Mouse (Mus musculus) layer of hippocampus, postnatal 25 days (tissue): ENCODE results near the gene Nek10. TPM values are rescaled to one million over a fixed set of nuclear protein-coding genes. Genes with fewer than 3 reads are reported as not detected.
A peak's percentile ranks its signal among the peaks of the same experiment; 100 is the strongest.
"Not testable (repeated sequence)": the region's sequence is repeated elsewhere in the genome, so short reads cannot be mapped to it uniquely, and the experiment has no call there.

Experiments used
- DNase-seq, 2 experiments: peaks; one replicate each; pipeline ENCODE4 v3.0.0; 2022; ENCODE audit warnings: mixed read lengths in 2 of 2, low spot score in 1 of 2; ENCODE audit errors: extremely low spot score in 1 of 2
- total RNA-seq, 2 experiments: library from RNA; stranded (reverse); gene quantifications; 2 replicates each; pipeline ENCODE4 v1.2.3; 2021

Nek10 gene
- total RNA-seq = 1 to 10 TPM; 3.4 to 4.3 TPM

DNA sequence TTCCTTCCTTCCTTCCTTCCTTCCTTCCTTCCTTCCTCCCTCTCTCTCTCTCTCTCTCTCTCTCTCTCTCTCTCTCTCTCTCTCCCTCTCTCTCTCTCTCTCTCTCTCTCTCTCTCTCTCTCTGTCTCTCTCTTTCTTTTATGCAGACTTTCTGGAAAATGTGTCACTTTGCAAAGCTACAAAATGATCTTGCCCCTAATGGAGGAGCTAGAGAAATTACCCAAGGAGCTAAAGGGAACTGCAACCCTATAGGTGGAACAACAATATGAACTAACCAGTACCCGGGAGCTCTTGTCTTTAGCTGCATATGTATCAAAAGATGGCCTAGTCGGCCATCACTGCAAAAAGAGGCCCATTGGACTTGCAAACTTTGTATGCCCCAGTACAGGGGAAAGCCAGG is at the start of gene Nek10:
Gene Nek10, plus strand, starts transcription at position 301 of the 400 bp plus-strand sequence.
- not testable (repeated sequence) for DNase-seq

GRCm38 (mm10) chr14:14781169-14781568 is 22.0 kb upstream of the Nek10 start:
- DNase-seq = no peak

GRCm38 (mm10) chr14:14784223-14784622 is 19.0 kb upstream of the Nek10 start:
- no peak for DNase-seq

DNA sequence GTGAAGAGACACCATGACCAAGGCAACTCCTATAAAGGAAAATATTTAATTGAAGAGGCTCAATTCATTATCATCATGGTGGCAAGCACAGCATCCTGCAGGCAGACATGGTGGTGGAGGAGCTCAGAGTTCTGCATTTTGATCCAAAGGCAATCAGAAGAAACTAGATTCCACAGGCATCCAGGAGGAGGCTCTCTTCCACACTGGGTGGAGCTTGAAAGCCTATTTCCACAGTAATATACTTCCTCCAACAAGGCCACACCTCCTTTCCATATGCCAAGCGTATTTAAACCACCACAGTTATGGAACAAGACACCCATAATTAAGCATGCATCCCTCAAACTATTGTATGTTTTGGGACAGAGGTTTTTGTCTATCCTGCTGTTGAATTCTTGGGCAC is 16.2 kb upstream of the Nek10 start:
- no peak for DNase-seq

- DNase-seq = no peak
Measured at GRCm38 (mm10) chr14:14789840-14790470, 13.3 kb upstream of the Nek10 start.

- no peak for DNase-seq
Measured at GRCm38 (mm10) chr14:14799861-14800260, 3.4 kb upstream of the Nek10 start.

DNA sequence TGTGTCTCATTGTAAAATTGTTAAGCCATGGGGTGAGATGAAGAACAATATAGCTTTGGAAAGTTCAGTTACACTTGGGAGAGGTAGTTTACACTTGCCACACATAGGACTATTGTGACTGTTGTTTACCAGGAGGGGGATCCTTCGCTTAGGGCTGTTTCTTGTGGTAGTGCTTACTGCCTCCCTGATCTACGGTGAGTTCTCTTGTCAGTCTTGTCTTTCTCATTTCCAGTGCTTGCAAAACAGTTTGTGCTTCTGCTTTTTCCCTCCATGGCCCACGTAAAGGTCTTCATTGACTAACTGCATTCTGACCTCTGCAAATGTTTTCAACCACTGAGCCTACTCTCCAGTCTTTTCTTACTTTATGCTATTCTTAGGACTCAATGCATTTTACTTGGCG is 2.9 kb upstream of the Nek10 start:
- no peak for DNase-seq

GRCm38 (mm10) chr14:14800810-14801209 is 2.4 kb upstream of the Nek10 start:
- no peak for DNase-seq

GRCm38 (mm10) chr14:14803921-14804517 is 804 bp downstream of the Nek10 start:
- DNase-seq = peak; percentile 12 to 26

DNA sequence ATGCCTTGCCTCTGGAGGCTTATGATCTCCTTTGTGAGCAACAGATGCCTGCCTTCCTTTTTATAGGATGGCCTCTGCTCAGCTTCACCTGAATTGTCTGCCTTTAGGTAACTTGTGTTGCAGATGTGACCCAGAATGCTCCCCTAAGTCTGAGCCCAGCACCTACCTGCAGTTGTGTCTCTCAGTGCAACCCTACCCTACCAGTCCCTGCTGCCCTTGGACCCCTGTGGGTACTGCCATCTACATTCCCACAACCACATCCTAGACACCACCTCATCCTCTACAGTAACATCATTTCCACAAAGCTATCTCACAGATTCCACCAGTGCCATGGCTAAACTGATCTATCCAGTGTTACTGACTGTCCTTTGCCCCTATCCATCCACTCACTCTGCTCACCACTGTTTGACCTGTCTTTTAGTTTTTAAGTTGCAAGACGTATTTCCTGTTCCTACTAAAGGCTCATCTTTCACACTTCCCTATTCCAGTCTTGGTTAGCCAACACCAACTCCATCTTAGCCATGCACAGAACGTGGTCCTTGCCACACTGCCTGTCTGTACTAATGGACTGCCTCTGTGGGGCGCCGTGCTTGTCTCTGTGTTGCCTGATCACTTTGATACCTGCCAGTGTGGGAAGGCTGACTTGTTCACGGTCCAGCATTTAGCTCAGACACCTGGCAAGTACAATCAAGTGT is 1.4 kb downstream of the Nek10 start:
- DNase-seq = no peak

DNA sequence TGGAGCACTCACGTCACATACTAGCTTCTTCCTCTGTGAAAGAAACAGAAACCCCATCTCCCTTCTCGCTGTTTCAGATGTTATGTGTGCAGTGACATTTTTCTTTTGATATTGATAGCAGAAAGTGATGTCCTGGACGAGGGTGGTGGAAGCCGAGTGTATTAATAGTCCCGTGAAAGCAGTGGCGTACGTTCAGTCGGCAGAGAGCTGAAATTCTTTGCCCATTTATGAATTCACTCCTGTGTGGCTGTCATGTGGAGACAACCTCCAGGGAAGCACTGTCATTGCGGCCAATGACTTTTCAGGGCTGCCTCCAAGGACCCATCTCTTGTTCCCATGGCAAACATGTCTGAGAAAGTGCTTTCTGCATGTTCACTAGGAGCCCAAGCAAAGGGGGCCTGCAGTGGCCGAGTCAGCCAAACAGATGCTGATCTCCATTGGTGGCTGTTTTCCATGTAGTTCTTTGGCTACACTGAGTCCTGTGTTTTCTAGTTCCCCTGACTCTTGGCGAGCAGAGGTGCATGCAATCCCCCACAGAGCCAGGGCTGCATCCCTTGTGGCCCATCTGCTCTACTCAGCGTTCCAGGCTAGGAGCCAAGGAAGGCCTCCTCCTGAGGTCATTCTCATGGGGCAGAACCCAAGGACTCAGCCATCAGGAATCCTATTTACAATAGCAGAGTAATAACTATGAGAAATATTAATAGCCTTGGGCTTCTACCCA is 29.5 kb downstream of the Nek10 start:
- peak; percentile 22 to 37 for DNase-seq

- DNase-seq = no peak
Measured at GRCm38 (mm10) chr14:14833498-14833897, 30.3 kb downstream of the Nek10 start.

GRCm38 (mm10) chr14:14834266-14834665 is 31.1 kb downstream of the Nek10 start:
- DNase-seq = peak in 1 of 2 experiments; percentile 28

DNA sequence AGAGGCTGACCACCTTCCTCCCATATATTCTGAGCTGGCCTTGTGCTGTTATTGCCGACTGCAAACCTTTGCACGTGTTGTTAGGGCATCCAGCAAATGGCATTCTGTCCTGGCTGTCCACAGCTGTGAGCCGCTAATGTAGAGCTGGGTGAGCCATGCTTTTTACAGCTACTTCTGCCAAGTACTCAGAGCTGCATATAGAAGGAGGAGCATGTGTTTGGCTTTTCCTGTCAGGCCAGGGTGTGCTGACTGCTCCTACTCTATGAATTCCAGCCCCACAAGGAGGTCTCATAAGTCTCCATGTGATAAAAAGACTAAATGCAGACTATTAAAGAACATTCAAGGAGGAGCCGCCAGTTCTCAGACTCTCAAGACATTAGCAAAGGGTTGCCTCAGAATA is 34.4 kb downstream of the Nek10 start:
- DNase-seq = no peak

- no peak for DNase-seq
Measured at GRCm38 (mm10) chr14:14838109-14838508, 34.9 kb downstream of the Nek10 start.

- no peak for DNase-seq
Measured at GRCm38 (mm10) chr14:14842734-14843530, 39.7 kb downstream of the Nek10 start.

DNA sequence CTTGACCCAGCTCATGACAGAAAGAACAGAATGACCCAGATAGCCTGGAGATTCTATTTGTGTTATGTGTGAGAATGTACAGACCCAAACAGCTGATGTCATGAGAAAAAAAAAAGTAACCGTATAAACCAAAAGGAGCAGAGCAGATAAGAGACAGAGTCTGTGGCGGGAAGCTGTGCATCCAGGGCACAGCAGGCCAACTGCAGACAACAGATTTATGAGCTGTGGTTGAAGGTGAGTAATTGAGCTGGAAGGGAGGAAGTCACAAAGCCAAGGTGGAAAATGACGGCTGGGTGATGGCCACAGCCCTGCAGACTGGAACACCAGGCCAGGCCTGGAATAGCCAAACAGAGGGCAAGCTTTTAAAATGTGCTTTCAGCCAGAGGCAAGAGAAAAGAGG is 49.6 kb downstream of the Nek10 start:
- DNase-seq = no peak

GRCm38 (mm10) chr14:14860331-14860730 is 57.1 kb downstream of the Nek10 start:
- DNase-seq = no peak

GRCm38 (mm10) chr14:14863690-14864356 is 60.6 kb downstream of the Nek10 start:
- DNase-seq = peak; percentile 64 to 87

DNA sequence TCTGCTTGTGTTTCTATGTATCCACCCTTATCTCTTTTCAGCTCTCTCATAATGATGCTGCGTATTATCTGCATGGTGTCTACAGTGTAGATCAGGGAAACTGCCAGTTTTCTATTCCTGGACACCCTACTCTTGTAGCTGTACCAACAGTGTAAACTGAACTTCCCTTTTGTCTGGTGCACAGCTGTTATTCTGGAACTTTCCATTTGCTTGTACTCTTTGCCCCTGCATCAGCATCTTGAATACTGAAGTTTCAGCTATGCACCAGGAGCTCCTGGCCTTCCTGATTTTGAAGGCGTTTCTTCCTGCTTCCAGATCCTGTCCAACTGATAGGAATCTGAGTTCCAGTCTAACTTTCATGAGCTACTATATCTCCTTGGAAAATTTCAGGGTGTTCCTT is 66.0 kb downstream of the Nek10 start:
- no peak for DNase-seq
